Comparison of ENCODE assay signal across 10 mouse cellular contexts in genomic region chr11:65088451-65089222, GRCm38 (mm10).
DNase-seq lines count a peak whose midpoint lies in the region; ATAC-seq and TF ChIP-seq lines count a peak whose summit lies in the region.
"Had no signal": no experiment of that assay in that cellular context is flagged by ENCODE, and none has a peak within 500 bp of the region (broad histone marks: within the 10 kb centered on the region; RNA-seq: fewer than 3 reads in every experiment).

No protein-coding gene starts in this region.

- peak; percentile 55 for DNase-seq in hindbrain, embryonic 14.5 days (ENCODE audit: low spot score)
- DNase-seq in adipocyte (ENCODE audit: low spot score) = peak; percentile 14
- peak; percentile 60 for DNase-seq in embryo, embryonic 10 days (ENCODE audit: low spot score)
- peak; percentile 40 for DNase-seq in midbrain, postnatal 0 days (ENCODE audit: low spot score)

- H3K9me3 ChIP-seq in hindbrain, embryonic 14.5 days (ENCODE audit: control insufficient read depth, low read length) = no peaks in the 10 kb centered on the region
- H3K9me3 ChIP-seq in hindbrain, embryonic 12.5 days (replicated peaks) = 0 out of 2 replicates have a peak, but pooled peaks cover 7% of the 10 kb centered on the region
- H3K9me3 ChIP-seq in kidney, embryonic 15.5 days (replicated peaks) = no peaks in the 10 kb centered on the region
- H3K9me3 ChIP-seq in midbrain, postnatal 0 days (ENCODE audit: low read length) = no peaks in the 10 kb centered on the region
- H3K9me3 ChIP-seq: megakaryocyte, embryonic 14.5 days had no signal

- no peaks in the 10 kb centered on the region for H3K27me3 ChIP-seq in hindbrain, embryonic 14.5 days (ENCODE audit: control insufficient read depth, insufficient read depth, low read length)
- H3K27me3 ChIP-seq in hindbrain, embryonic 12.5 days = no peaks in the 10 kb centered on the region
- no peaks in the 10 kb centered on the region for H3K27me3 ChIP-seq in C2C12 (ENCODE audit: control insufficient read depth, insufficient read depth, insufficient read length)
- no peaks in the 10 kb centered on the region for H3K27me3 ChIP-seq in kidney, embryonic 15.5 days
- no peaks in the 10 kb centered on the region for H3K27me3 ChIP-seq in midbrain, postnatal 0 days (ENCODE audit: insufficient read depth, low read length)
- H3K27me3 ChIP-seq: megakaryocyte, embryonic 14.5 days had no signal

- peak; percentile 3 for TF ChIP-seq CTCF in C2C12 (IDR thresholded peaks at IDR 0.05; ENCODE audit: control insufficient read depth, insufficient read depth, insufficient read length)
- peak; percentile 86 for TF ChIP-seq CTCF in midbrain, postnatal 0 days (IDR thresholded peaks at IDR 0.05)

- no peak overlapping the region for H3K4me2 ChIP-seq in hindbrain, embryonic 14.5 days (replicated peaks)
- no peak overlapping the region for H3K4me2 ChIP-seq in hindbrain, embryonic 12.5 days (replicated peaks)
- no peak overlapping the region for H3K4me2 ChIP-seq in kidney, embryonic 15.5 days
- H3K4me2 ChIP-seq in midbrain, postnatal 0 days (ENCODE audit: low read depth, low read length, poor library complexity, severe bottlenecking) = no peak overlapping the region

- H3K36me3 ChIP-seq in hindbrain, embryonic 14.5 days (replicated peaks; ENCODE audit: control insufficient read depth, insufficient read depth) = no peaks in the 10 kb centered on the region
- no peaks in the 10 kb centered on the region for H3K36me3 ChIP-seq in hindbrain, embryonic 12.5 days
- H3K36me3 ChIP-seq in C2C12 (ENCODE audit: control insufficient read depth, insufficient read depth) = no peaks in the 10 kb centered on the region
- H3K36me3 ChIP-seq in kidney, embryonic 15.5 days = no peaks in the 10 kb centered on the region
- H3K36me3 ChIP-seq in midbrain, postnatal 0 days (ENCODE audit: insufficient read depth, low read length) = no peaks in the 10 kb centered on the region

- ATAC-seq in hindbrain, embryonic 14.5 days (ENCODE audit: low FRiP score) = no peak
- no peak for ATAC-seq in hindbrain, embryonic 12.5 days (ENCODE audit: low FRiP score)
- ATAC-seq in kidney, embryonic 15.5 days (replicated peaks; ENCODE audit: low FRiP score) = peak; percentile 40; the same call in 1 of the 2 replicates
- ATAC-seq in midbrain, postnatal 0 days (ENCODE audit: low FRiP score) = no peak
- ATAC-seq in megakaryocyte-erythroid progenitor cell, adult 5-6 weeks (replicated peaks; ENCODE audit: low FRiP score, low TSS enrichment, poor library complexity, severe bottlenecking) = no peak

- 52% methylated on average over 5 of the region's 5 CpGs for WGBS in hindbrain, embryonic 14.5 days
- 56% methylated on average over 5 of the region's 5 CpGs for WGBS in hindbrain, embryonic 12.5 days
- WGBS in kidney, embryonic 15.5 days = 38% methylated on average over 5 of the region's 5 CpGs
- 59% methylated on average over 5 of the region's 5 CpGs for WGBS in midbrain, postnatal 0 days

- peaks cover 5% of the 10 kb centered on the region for H3K79me2 ChIP-seq in C2C12 (ENCODE audit: control insufficient read depth, insufficient read depth)

- H3K4me3 ChIP-seq in hindbrain, embryonic 14.5 days (replicated peaks; ENCODE audit: low read length) = no peak overlapping the region
- H3K4me3 ChIP-seq in hindbrain, embryonic 12.5 days = no peak overlapping the region
- no peak overlapping the region for H3K4me3 ChIP-seq in C2C12 (ENCODE audit: insufficient read depth, poor library complexity, severe bottlenecking)
- no peak overlapping the region for H3K4me3 ChIP-seq in kidney, embryonic 15.5 days (replicated peaks)
- H3K4me3 ChIP-seq in midbrain, postnatal 0 days (ENCODE audit: low read depth, low read length) = no peak overlapping the region
- H3K4me3 ChIP-seq: erythroblast, embryonic 14.5 days; megakaryocyte, embryonic 14.5 days had no signal

- no peak overlapping the region for H3ac ChIP-seq in C2C12 (ENCODE audit: control insufficient read depth, insufficient read length, low read depth)

- no peak overlapping the region for H3K27ac ChIP-seq in hindbrain, embryonic 14.5 days
- no peak overlapping the region for H3K27ac ChIP-seq in hindbrain, embryonic 12.5 days
- H3K27ac ChIP-seq in kidney, embryonic 15.5 days = no peak overlapping the region
- H3K27ac ChIP-seq in midbrain, postnatal 0 days (ENCODE audit: low read depth, low read length) = no peak overlapping the region

- no peak overlapping the region for H3K9ac ChIP-seq in hindbrain, embryonic 14.5 days
- no peak overlapping the region for H3K9ac ChIP-seq in hindbrain, embryonic 12.5 days
- no peak overlapping the region for H3K9ac ChIP-seq in kidney, embryonic 15.5 days
- H3K9ac ChIP-seq in midbrain, postnatal 0 days (replicated peaks; ENCODE audit: low read length, poor library complexity, severe bottlenecking) = no peak overlapping the region

- H3K79me3 ChIP-seq in C2C12 (ENCODE audit: low read depth) = no peaks in the 10 kb centered on the region

- H3K4me1 ChIP-seq in hindbrain, embryonic 14.5 days (replicated peaks; ENCODE audit: control insufficient read depth, insufficient read depth, low read length) = no peaks in the 10 kb centered on the region
- no peaks in the 10 kb centered on the region for H3K4me1 ChIP-seq in hindbrain, embryonic 12.5 days
- H3K4me1 ChIP-seq in kidney, embryonic 15.5 days = peaks cover 3% of the 10 kb centered on the region; the same call in 1 of the 2 replicates
- H3K4me1 ChIP-seq in midbrain, postnatal 0 days (ENCODE audit: insufficient read depth, low read length) = no peaks in the 10 kb centered on the region
- H3K4me1 ChIP-seq: megakaryocyte, embryonic 14.5 days had no signal

TF ChIP-seq in C2C12, 6 proteins besides CTCF, POLR2A, EP300 and RAD21:
- TF ChIP-seq FOSL1 (IDR thresholded peaks at IDR 0.05; ENCODE audit: insufficient read depth, low read length, poor library complexity, severe bottlenecking) (no peak), MYOG (IDR thresholded peaks at IDR 0.05; ENCODE audit: control insufficient read depth, extremely low read depth, insufficient read length) (no peak), USF1 (IDR thresholded peaks at IDR 0.05; ENCODE audit: low read depth) (no peak)
